Mouse (Mus musculus): ENCODE data around the gene Sec14l5.

DNA sequence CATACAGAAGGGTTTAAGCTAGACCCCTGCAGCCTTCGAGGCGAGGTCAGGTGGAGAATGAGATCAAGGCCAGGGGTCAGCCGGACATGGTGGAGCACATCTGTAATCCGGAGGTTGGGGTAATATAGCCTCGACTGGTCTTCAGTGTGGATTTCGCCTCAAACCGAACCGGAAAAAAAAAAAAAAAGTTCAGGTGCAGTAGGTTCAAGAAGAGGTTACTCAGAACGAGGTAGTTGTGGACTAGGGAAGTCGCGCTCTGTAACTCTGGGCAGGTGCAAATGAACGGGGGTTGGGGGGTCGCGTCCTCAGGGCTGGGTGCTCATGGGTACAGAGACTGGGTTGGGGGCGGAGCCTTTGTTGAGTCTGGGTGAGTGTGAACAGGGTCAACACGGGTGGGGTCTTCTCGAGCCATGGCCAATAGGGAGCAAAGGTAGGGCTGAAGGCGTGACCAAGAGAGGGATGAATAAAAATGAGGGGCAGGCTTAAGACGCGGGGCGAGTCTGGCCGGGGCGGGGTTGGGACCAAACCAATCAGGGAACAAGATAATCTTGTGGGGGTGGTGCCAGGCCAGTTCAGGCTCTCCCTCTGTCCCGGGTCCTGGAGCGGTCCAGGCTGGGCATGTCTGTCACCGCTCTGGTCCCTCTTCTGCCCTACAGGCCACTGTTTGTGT, 407 bp upstream of the Sec14l5 start:
- TF ChIP-seq EP300 (IDR thresholded peaks at IDR 0.05; ENCODE audit: low read depth in 1 of 2, low read length in 2 of 2) (no peak), POLR2AphosphoS2 (IDR thresholded peaks at IDR 0.05; ENCODE audit: low read length) (no peak), CTCF (IDR thresholded peaks at IDR 0.05 in 2 of 3, conservative IDR thresholded peaks at IDR 0.05 in 1 of 3; ENCODE audit: control insufficient read depth in 1 of 3, insufficient read depth in 1 of 3, low read depth in 2 of 3, low read length in 3 of 3, poor library complexity in 1 of 3, severe bottlenecking in 1 of 3) (no peak), POLR2A (IDR thresholded peaks at IDR 0.05; ENCODE audit: control insufficient read depth in 1 of 2, insufficient read depth in 1 of 2, low read depth in 1 of 2, low read length in 2 of 2, poor library complexity in 1 of 2) (no peak)
